Mouse (Mus musculus): Measurements from ENCODE around the gene Itk. TPM values are rescaled to one million over a fixed set of nuclear protein-coding genes. Genes with fewer than 3 reads are reported as not detected.

Gene Itk
- polyA plus RNA-seq, 1 experiment from 2014 or later = not detected

GRCm38 (mm10) chr11:46384925-46385324, 4.4 kb downstream of the Itk start:
- no peak for ATAC-seq (ENCODE audit: low read depth)
- WGBS = 56% methylated on average over 2 of the region's 2 CpGs

GRCm38 (mm10) chr11:46382466-46382865, 6.8 kb downstream of the Itk start:
- Histone ChIP-seq H3K9ac (replicated peaks; ENCODE audit: low read depth, low read length) (no peak overlapping the region), H3K27me3 (ENCODE audit: control insufficient read depth, insufficient read depth, low read length) (no peaks in the 10 kb centered on the region), H3K36me3 (ENCODE audit: control insufficient read depth, insufficient read depth, low read length) (no peaks in the 10 kb centered on the region), H3K27ac (ENCODE audit: low read depth, low read length) (no peak overlapping the region), H3K4me3 (ENCODE audit: low read depth, low read length) (no peak overlapping the region), H3K9me3 (ENCODE audit: control insufficient read depth, low read length) (no peaks in the 10 kb centered on the region), H3K4me1 (ENCODE audit: control insufficient read depth, insufficient read depth, low read length) (no peaks in the 10 kb centered on the region), H3K4me2 (ENCODE audit: low read depth, low read length) (no peak overlapping the region)
- 85% methylated on average over 4 of the region's 4 CpGs for WGBS
- no peak for ATAC-seq (ENCODE audit: low read depth)

More at GRCm38 (mm10) chr11:46384925-46385324, 4.4 kb downstream of the Itk start:
- H3K27ac ChIP-seq (ENCODE audit: low read depth, low read length) = no peak overlapping the region
- no peak overlapping the region for H3K4me3 ChIP-seq (ENCODE audit: low read depth, low read length)
- H3K9ac ChIP-seq (replicated peaks; ENCODE audit: low read depth, low read length) = no peak overlapping the region
- H3K36me3 ChIP-seq (ENCODE audit: control insufficient read depth, insufficient read depth, low read length) = no peaks in the 10 kb centered on the region
- H3K4me1 ChIP-seq (ENCODE audit: control insufficient read depth, insufficient read depth, low read length) = no peaks in the 10 kb centered on the region
- H3K9me3 ChIP-seq (ENCODE audit: control insufficient read depth, low read length) = no peaks in the 10 kb centered on the region
- H3K4me2 ChIP-seq (ENCODE audit: low read depth, low read length) = no peak overlapping the region
- no peaks in the 10 kb centered on the region for H3K27me3 ChIP-seq (ENCODE audit: control insufficient read depth, insufficient read depth, low read length)

DNA sequence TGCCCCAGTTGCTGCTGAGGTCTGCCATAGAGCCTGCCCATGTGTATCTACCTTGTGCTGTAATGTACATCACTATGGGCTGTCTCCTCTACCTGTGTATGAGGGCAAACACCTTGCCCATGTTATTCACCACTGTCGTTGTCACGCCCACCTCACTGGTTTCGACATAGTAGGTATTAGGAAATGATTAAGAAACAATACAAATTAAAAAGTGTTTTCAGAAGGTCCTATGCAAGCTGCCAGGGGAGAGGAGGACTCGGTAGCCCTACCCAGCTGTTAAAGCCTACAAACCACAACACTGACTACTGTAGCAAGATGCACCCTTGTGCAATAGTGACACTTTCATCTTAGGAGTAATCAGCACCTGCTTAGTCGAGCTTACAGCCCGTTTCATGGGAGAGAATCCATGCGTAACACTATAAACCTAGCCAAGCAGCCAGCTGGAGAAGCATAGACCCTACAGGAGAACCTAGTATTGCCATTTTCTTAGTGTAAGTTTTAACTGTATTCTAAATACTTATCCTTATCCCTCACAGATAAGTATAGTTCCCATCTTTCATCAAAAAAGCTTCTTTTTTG, 9.1 kb downstream of the Itk start:
- Histone ChIP-seq H3K36me3 (ENCODE audit: control insufficient read depth, insufficient read depth, low read length) (no peaks in the 10 kb centered on the region), H3K4me3 (ENCODE audit: low read depth, low read length) (no peak overlapping the region), H3K9me3 (ENCODE audit: control insufficient read depth, low read length) (no peaks in the 10 kb centered on the region), H3K27me3 (ENCODE audit: control insufficient read depth, insufficient read depth, low read length) (no peaks in the 10 kb centered on the region), H3K9ac (replicated peaks; ENCODE audit: low read depth, low read length) (no peak overlapping the region), H3K27ac (ENCODE audit: low read depth, low read length) (no peak overlapping the region), H3K4me1 (ENCODE audit: control insufficient read depth, insufficient read depth, low read length) (no peaks in the 10 kb centered on the region), H3K4me2 (ENCODE audit: low read depth, low read length) (no peak overlapping the region)
- WGBS = 88% methylated on average over 7 of the region's 7 CpGs
- ATAC-seq (ENCODE audit: low read depth) = no peak

GRCm38 (mm10) chr11:46377819-46378782, 11.2 kb downstream of the Itk start:
- H3K4me1 ChIP-seq (ENCODE audit: control insufficient read depth, insufficient read depth, low read length) = no peaks in the 10 kb centered on the region
- H3K4me2 ChIP-seq (ENCODE audit: low read depth, low read length) = no peak overlapping the region
- no peak for ATAC-seq (ENCODE audit: low read depth)
- no peak overlapping the region for H3K9ac ChIP-seq (replicated peaks; ENCODE audit: low read depth, low read length)
- WGBS = 95% methylated on average over 8 of the region's 8 CpGs
- no peaks in the 10 kb centered on the region for H3K9me3 ChIP-seq (ENCODE audit: control insufficient read depth, low read length)
- no peak overlapping the region for H3K27ac ChIP-seq (ENCODE audit: low read depth, low read length)
- no peak overlapping the region for H3K4me3 ChIP-seq (ENCODE audit: low read depth, low read length)
- no peaks in the 10 kb centered on the region for H3K36me3 ChIP-seq (ENCODE audit: control insufficient read depth, insufficient read depth, low read length)
- H3K27me3 ChIP-seq (ENCODE audit: control insufficient read depth, insufficient read depth, low read length) = no peaks in the 10 kb centered on the region

DNA sequence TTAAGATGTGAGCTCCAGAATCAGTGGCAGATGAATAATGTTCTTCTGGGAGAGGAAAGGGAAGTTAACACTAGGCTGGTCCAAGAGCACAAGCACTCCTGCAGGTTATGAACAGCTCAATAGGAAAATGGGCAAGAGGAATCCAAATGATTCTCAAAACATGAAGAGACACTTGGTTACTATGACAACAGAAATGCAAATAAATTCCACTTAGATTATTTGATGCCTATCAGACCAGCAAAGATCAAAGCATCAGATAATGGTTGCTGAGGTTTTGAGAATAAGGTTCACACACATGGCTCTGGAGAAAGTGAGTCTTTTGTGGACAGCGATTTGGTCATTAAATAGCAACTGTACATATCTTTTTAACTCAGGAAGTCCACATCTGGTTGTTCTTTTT, 12.0 kb downstream of the Itk start:
- Histone ChIP-seq H3K4me2 (ENCODE audit: low read depth, low read length) (no peak overlapping the region), H3K9ac (replicated peaks; ENCODE audit: low read depth, low read length) (no peak overlapping the region), H3K9me3 (ENCODE audit: control insufficient read depth, low read length) (no peaks in the 10 kb centered on the region), H3K4me1 (ENCODE audit: control insufficient read depth, insufficient read depth, low read length) (no peaks in the 10 kb centered on the region), H3K36me3 (ENCODE audit: control insufficient read depth, insufficient read depth, low read length) (no peaks in the 10 kb centered on the region), H3K27ac (ENCODE audit: low read depth, low read length) (no peak overlapping the region), H3K4me3 (ENCODE audit: low read depth, low read length) (no peak overlapping the region), H3K27me3 (ENCODE audit: control insufficient read depth, insufficient read depth, low read length) (no peaks in the 10 kb centered on the region)
- ATAC-seq (ENCODE audit: low read depth) = no peak
- WGBS = 92% methylated on average over 1 of the region's 1 CpGs

GRCm38 (mm10) chr11:46375015-46375414, 14.3 kb downstream of the Itk start:
- no peak for ATAC-seq (ENCODE audit: low read depth)
- 92% methylated on average over 8 of the region's 8 CpGs for WGBS
- Histone ChIP-seq H3K36me3 (ENCODE audit: control insufficient read depth, insufficient read depth, low read length) (no peaks in the 10 kb centered on the region), H3K9ac (replicated peaks; ENCODE audit: low read depth, low read length) (no peak overlapping the region), H3K27ac (ENCODE audit: low read depth, low read length) (no peak overlapping the region), H3K4me2 (ENCODE audit: low read depth, low read length) (no peak overlapping the region), H3K27me3 (ENCODE audit: control insufficient read depth, insufficient read depth, low read length) (no peaks in the 10 kb centered on the region), H3K9me3 (ENCODE audit: control insufficient read depth, low read length) (no peaks in the 10 kb centered on the region), H3K4me3 (ENCODE audit: low read depth, low read length) (no peak overlapping the region), H3K4me1 (ENCODE audit: control insufficient read depth, insufficient read depth, low read length) (no peaks in the 10 kb centered on the region)

DNA sequence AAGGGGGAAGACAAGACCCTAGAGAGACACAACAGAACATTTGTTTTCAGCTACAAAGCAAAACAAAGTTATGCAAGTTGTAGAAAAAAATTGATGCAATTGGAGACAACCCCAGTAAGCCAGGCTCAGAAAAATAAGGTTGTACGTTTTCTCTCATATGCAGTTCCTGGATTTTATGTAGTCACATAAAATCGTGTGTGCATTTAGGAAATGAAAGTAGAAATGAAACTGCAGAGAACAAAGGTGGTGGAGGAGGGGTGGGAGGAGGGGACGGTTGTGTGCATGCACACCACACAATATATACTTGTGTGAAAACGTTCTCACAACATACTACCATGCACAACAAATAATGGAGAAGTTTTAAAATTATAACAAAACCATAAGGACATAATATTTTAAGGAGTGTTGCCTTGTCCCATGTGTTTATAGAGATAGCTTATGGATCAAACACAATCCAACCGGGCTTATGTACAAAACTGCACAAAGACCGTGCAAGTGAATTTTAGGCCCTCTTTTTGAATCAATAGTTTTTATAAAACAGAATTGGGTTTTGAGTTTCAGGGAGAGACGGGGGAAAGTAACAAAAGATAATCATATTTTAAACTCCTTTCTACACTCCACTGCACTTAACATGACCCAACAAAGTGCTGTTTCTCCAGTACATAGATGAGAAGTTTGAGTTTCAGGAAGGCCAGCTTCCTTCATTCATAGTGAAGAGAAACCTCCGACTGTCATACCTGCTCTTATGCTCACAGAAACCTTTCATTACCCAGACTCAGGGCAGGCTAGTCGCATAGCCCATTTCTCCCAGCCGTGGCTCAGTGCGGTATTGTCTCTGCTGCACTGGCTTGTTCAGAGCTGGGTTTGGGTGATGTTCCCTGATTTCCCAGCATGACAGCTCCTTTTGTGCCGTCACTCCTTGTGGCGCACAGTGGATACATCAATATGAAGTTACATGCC, 16.0 kb downstream of the Itk start:
- Histone ChIP-seq H3K9me3 (ENCODE audit: control insufficient read depth, low read length) (no peaks in the 10 kb centered on the region), H3K4me3 (ENCODE audit: low read depth, low read length) (no peak overlapping the region), H3K27me3 (ENCODE audit: control insufficient read depth, insufficient read depth, low read length) (no peaks in the 10 kb centered on the region), H3K27ac (ENCODE audit: low read depth, low read length) (no peak overlapping the region), H3K4me2 (ENCODE audit: low read depth, low read length) (no peak overlapping the region), H3K4me1 (ENCODE audit: control insufficient read depth, insufficient read depth, low read length) (no peaks in the 10 kb centered on the region), H3K9ac (replicated peaks; ENCODE audit: low read depth, low read length) (no peak overlapping the region), H3K36me3 (ENCODE audit: control insufficient read depth, insufficient read depth, low read length) (no peaks in the 10 kb centered on the region)
- WGBS = 83% methylated on average over 13 of the region's 13 CpGs
- no peak for ATAC-seq (ENCODE audit: low read depth)

- WGBS = 85% methylated on average over 8 of the region's 8 CpGs
- Histone ChIP-seq H3K4me2 (ENCODE audit: low read depth, low read length) (no peak overlapping the region), H3K36me3 (ENCODE audit: control insufficient read depth, insufficient read depth, low read length) (no peaks in the 10 kb centered on the region), H3K4me1 (ENCODE audit: control insufficient read depth, insufficient read depth, low read length) (no peaks in the 10 kb centered on the region), H3K9ac (replicated peaks; ENCODE audit: low read depth, low read length) (no peak overlapping the region), H3K9me3 (ENCODE audit: control insufficient read depth, low read length) (no peaks in the 10 kb centered on the region), H3K4me3 (ENCODE audit: low read depth, low read length) (no peak overlapping the region), H3K27me3 (ENCODE audit: control insufficient read depth, insufficient read depth, low read length) (no peaks in the 10 kb centered on the region), H3K27ac (ENCODE audit: low read depth, low read length) (no peak overlapping the region)
- no peak for ATAC-seq (ENCODE audit: low read depth)
Observed at GRCm38 (mm10) chr11:46372331-46372953, 16.9 kb downstream of the Itk start.

Measured in neural tube, embryonic 14.5 days (tissue).